Mouse (Mus musculus) small intestine, adult 2 months (tissue): ENCODE measurements around the gene Irf1.

Experiments
- CTCF ChIP-seq: fragments of 200-500 bp; IDR thresholded peaks from 2 replicates; pipeline ENCODE4 v1.5.1; 2012; ENCODE audit warnings: low read depth, mild to moderate bottlenecking, control low read depth, inconsistent platforms, low read length, moderate library complexity, mixed read lengths; ENCODE audit not compliant: insufficient replicate concordance, insufficient read length; ENCODE audit errors: extremely low read depth
- POLR2A ChIP-seq: fragments of 200-500 bp; IDR thresholded peaks from 2 replicates; pipeline ENCODE4 v1.6.1; 2012; ENCODE audit warnings: low read depth, mild to moderate bottlenecking, control low read depth, inconsistent platforms, low read length, moderate library complexity

DNA sequence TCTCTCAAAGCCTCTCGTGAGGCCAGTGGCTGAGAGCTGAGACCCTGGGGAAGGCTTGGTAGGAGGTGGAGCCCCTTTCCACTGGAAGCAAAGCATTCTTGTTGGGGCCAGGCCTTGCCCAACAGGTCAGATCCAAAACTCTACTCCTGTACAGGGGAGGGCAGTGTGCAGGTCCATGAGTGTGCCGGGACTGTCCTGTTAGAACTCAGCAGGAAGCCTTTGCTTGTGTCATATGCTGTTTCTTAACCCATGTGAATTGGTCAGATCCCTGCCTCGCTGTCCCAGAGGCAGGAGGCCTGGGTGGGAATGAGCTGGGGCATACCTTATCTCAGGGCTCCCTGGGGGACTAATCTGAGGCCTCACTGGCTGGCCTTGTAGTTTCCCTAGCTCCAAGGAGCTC is 10.4 kb downstream of the Irf1 start:
- TF ChIP-seq CTCF (no peak), POLR2A (no peak)
